Mouse (Mus musculus): Measurements from ENCODE around the gene Gm11562. TPM values are rescaled to one million over a fixed set of nuclear protein-coding genes. Genes with fewer than 3 reads are reported as not detected.
"Not testable (repeated sequence)": the region's sequence is repeated elsewhere in the genome, so short reads cannot be mapped to it uniquely, and the experiment has no call there.

Gene Gm11562
- polyA plus RNA-seq, 1 experiment: not detected

DNA sequence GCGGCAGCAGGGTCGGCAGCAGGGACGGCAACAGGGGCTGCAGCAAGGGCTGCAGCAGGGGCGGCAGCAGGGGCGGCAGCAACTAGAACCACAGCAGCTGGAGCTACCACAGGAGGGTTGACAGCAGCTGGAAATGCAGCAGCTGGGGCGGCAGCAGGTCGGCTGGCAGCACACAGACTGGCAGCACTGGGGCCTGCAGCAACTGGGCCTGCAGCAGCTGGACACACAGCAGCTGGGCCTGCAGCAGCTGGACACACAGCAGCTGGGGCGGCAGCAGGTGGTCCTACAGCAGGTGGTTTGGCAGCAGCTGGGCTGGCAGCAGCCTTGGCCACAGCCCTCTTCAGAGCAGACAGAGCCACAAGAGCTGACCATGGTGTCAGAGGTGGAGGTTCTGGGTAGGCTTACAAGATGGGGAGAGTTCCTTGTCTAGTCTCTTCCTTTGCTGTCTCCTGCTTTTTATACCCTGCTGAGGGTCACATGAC lies 14.5 kb upstream of the Gm11562 start, which contains the start of gene Krtap4-2:
Gene Krtap4-2, minus strand, starts transcription at position 432 of the 482 bp plus-strand sequence.
- DNase-seq (ENCODE audit: low read depth): no peak
- TF ChIP-seq POLR2A (IDR thresholded peaks at IDR 0.05; ENCODE audit: borderline replicate concordance, extremely low read depth, insufficient read depth, insufficient read length, poor library complexity, severe bottlenecking) (no peak), CTCF (IDR thresholded peaks at IDR 0.05; ENCODE audit: borderline replicate concordance, extremely low read depth, insufficient read depth, insufficient read length) (no peak)

- TF ChIP-seq CTCF (IDR thresholded peaks at IDR 0.05; ENCODE audit: borderline replicate concordance, extremely low read depth, insufficient read depth, insufficient read length): no peak
- no peak for TF ChIP-seq POLR2A (IDR thresholded peaks at IDR 0.05; ENCODE audit: borderline replicate concordance, extremely low read depth, insufficient read depth, insufficient read length, poor library complexity, severe bottlenecking)
- no peak for DNase-seq (ENCODE audit: low read depth)
These were observed 13.1 kb upstream of the Gm11562 start for GRCm38 (mm10) chr11:99633293-99633692.

DNA sequence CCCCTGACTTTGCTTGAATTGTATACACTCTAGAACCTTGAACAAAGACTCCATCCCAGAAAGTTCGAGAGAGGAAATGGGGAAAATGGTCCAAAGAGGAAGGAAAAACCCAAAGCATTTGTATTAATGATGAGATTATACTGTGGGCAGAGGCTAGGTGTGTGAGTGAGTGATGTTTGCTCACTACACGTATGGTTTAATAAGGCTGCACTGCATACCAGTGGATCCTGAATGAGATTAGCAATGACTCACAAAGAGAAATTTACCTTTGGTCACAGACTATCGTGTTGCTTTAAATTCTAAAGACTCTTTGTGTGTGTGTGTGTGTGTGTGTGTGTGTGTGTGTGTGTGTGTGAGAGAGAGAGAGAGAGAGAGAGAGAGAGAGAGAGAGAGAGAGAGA lies 10.7 kb upstream of the Gm11562 start:
- no peak for DNase-seq (ENCODE audit: low read depth)
- no peak for TF ChIP-seq CTCF (IDR thresholded peaks at IDR 0.05; ENCODE audit: borderline replicate concordance, extremely low read depth, insufficient read depth, insufficient read length)
- no peak for TF ChIP-seq POLR2A (IDR thresholded peaks at IDR 0.05; ENCODE audit: borderline replicate concordance, extremely low read depth, insufficient read depth, insufficient read length, poor library complexity, severe bottlenecking)

- no peak for TF ChIP-seq POLR2A (IDR thresholded peaks at IDR 0.05; ENCODE audit: borderline replicate concordance, extremely low read depth, insufficient read depth, insufficient read length, poor library complexity, severe bottlenecking)
- no peak for TF ChIP-seq CTCF (IDR thresholded peaks at IDR 0.05; ENCODE audit: borderline replicate concordance, extremely low read depth, insufficient read depth, insufficient read length)
These were observed 7.9 kb upstream of the Gm11562 start, which contains the start of gene Krtap4-1 for GRCm38 (mm10) chr11:99628138-99628537. TSS of gene Krtap4-1 (minus strand) at chr11:99628238.

GRCm38 (mm10) chr11:99614796-99615363 lies 5.4 kb downstream of the Gm11562 start, which contains the start of gene Krtap2-4:
TSS of gene Krtap2-4 (minus strand) at chr11:99614846.
- no peak for DNase-seq (ENCODE audit: low read depth)
- no peak for TF ChIP-seq CTCF (IDR thresholded peaks at IDR 0.05; ENCODE audit: borderline replicate concordance, extremely low read depth, insufficient read depth, insufficient read length)
- TF ChIP-seq POLR2A (IDR thresholded peaks at IDR 0.05; ENCODE audit: borderline replicate concordance, extremely low read depth, insufficient read depth, insufficient read length, poor library complexity, severe bottlenecking): no peak

More at GRCm38 (mm10) chr11:99628138-99628537, 7.9 kb upstream of the Gm11562 start, which contains the start of gene Krtap4-1:
- no peak for DNase-seq (ENCODE audit: low read depth)

GRCm38 (mm10) chr11:99610089-99610488 lies 10.1 kb downstream of the Gm11562 start, which contains the start of gene Gm11937:
TSS of gene Gm11937 (minus strand) at chr11:99610189.
- not testable (repeated sequence) for DNase-seq (ENCODE audit: low read depth)

DNA sequence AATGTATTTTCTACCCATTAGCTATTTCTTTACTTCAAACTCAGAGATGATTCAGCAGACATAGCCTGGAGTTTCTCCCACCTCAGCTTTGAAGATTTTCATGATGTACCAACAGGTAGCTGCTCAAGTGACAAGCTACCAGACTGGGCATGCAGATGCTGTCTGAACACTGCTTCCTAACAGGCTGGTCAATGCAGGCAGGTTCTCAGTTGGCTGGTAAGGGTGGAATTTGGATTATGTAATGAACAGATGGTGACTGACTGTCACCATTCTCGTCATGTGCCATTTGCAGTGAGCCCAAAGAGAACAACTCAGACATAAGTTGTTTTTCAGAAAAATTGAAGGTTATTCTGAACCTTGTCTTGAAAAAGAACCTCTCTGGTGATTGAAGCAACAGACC lies 11.1 kb downstream of the Gm11562 start:
- TF ChIP-seq POLR2A (IDR thresholded peaks at IDR 0.05; ENCODE audit: borderline replicate concordance, extremely low read depth, insufficient read depth, insufficient read length, poor library complexity, severe bottlenecking) (no peak), CTCF (IDR thresholded peaks at IDR 0.05; ENCODE audit: borderline replicate concordance, extremely low read depth, insufficient read depth, insufficient read length) (no peak)
- peak; percentile 12 for DNase-seq (ENCODE audit: low read depth)

- not testable (repeated sequence) for DNase-seq (ENCODE audit: low read depth)
These were observed 17.0 kb downstream of the Gm11562 start, which contains the start of gene Gm11938 for GRCm38 (mm10) chr11:99603208-99603607. TSS of gene Gm11938 (minus strand) at chr11:99603308.

GRCm38 (mm10) chr11:99597742-99598141 lies 22.5 kb downstream of the Gm11562 start, which contains the start of gene Krtap9-3:
TSS of gene Krtap9-3 (minus strand) at chr11:99598105.
- DNase-seq (ENCODE audit: low read depth): not testable (repeated sequence)

DNA sequence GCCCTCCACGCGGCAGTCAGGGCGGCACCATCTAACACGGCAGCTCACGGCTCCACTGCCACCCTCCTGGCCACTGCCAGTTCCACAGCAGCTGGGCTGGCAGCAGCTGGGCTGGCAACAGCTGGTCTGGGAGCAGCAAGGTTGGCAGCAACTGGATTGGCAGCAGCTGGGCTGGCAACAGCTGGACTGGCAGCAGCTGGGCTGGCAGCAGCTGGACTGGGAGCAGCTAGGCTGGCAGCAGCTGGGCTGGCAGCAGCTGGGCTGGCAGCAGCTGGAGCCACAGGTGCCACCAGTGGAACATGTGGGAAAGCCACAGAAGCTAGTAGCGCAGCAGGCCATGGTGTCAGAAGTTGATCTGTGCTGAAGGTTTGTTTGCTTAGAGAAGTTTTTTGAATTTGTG lies 29.3 kb downstream of the Gm11562 start, which contains the start of gene Krtap1-3:
Gene Krtap1-3, minus strand, starts transcription at position 359 of the 400 bp plus-strand sequence.
- TF ChIP-seq CTCF (IDR thresholded peaks at IDR 0.05; ENCODE audit: borderline replicate concordance, extremely low read depth, insufficient read depth, insufficient read length) (no peak), POLR2A (IDR thresholded peaks at IDR 0.05; ENCODE audit: borderline replicate concordance, extremely low read depth, insufficient read depth, insufficient read length, poor library complexity, severe bottlenecking) (no peak)
- DNase-seq (ENCODE audit: low read depth): no peak

DNA sequence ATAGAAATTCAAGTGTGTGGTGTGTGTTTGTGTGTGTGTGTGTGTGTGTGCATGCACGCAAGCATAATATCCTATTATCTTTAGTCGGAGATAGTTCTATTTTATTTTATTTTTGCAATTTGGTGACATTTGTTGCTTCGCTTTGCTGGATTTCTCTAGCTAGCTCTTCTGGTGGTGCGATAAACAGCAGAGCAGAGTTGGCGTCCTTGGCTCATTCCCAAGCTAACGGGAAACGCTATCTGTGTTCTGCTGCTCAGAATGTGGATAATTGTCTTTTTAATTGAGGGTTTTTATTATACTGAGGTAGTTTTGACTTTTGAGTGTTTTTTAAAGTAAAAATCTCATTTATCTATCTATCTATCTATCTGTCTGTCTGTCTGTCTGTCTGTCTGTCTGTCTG lies 35.1 kb downstream of the Gm11562 start:
- peak; percentile 22 for DNase-seq (ENCODE audit: low read depth)
- TF ChIP-seq CTCF (IDR thresholded peaks at IDR 0.05; ENCODE audit: borderline replicate concordance, extremely low read depth, insufficient read depth, insufficient read length): no peak
- no peak for TF ChIP-seq POLR2A (IDR thresholded peaks at IDR 0.05; ENCODE audit: borderline replicate concordance, extremely low read depth, insufficient read depth, insufficient read length, poor library complexity, severe bottlenecking)

DNA sequence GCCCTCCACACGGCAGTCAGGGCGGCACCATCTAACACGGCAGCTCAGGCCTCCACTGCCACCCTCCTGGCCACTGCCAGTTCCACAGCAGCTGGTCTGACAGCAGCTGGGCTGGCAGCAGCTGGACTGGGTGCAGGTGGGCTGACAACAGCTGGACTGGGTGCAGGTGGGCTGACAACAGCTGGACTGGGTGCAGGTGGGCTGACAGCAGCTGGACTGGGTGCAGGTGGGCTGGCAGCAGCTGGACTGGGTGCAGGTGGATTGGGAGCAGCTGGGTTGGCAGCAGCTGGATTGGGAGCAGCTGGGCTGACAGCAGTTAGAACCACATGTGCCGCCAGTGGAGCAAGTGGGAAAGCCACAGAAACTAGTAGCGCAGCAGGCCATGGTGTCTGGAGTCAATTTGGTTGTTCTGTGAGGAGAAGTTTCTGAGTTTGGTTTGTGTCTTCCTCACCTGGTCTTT lies 37.0 kb downstream of the Gm11562 start, which contains the start of gene Krtap1-4:
Gene Krtap1-4, minus strand, starts transcription at position 410 of the 460 bp plus-strand sequence.
- no peak for DNase-seq (ENCODE audit: low read depth)
- TF ChIP-seq POLR2A (IDR thresholded peaks at IDR 0.05; ENCODE audit: borderline replicate concordance, extremely low read depth, insufficient read depth, insufficient read length, poor library complexity, severe bottlenecking): no peak
- TF ChIP-seq CTCF (IDR thresholded peaks at IDR 0.05; ENCODE audit: borderline replicate concordance, extremely low read depth, insufficient read depth, insufficient read length): no peak

Measured in brain, embryonic 14.5 days (tissue).